Mouse (Mus musculus) gonadal fat pad, adult 2 months (tissue): ENCODE data around the gene Zfp428. TPM values are rescaled to one million over a fixed set of nuclear protein-coding genes. Genes with fewer than 3 reads are reported as not detected.
A peak's percentile ranks its signal among the peaks of the same experiment; 100 is the strongest.

Experiments
- DNase-seq: peaks from one replicate; pipeline ENCODE4 v3.0.0-alpha.2; 2012; ENCODE audit warnings: low read depth
- polyA plus RNA-seq: library from polyadenylated mRNA; depleted of rRNA; stranded (reverse); fragments of >200 nt; gene quantifications from 2 replicates; pipeline ENCODE4 v1.2.3, GENCODE M21; 2012; rRNA removed

Gene Zfp428
- polyA plus RNA-seq, 1 experiment, result 5.2 TPM

- DNase-seq, result no peak
Measured at GRCm38 (mm10) chr7:24547534-24548036, 40.8 kb downstream of the Zfp428 start.

GRCm38 (mm10) chr7:24551985-24552759, 45.4 kb downstream of the Zfp428 start:
- peak; percentile 76 for DNase-seq

- no peak for DNase-seq
Measured at GRCm38 (mm10) chr7:24555786-24556185, 49.0 kb downstream of the Zfp428 start.

- DNase-seq, result no peak
Measured at GRCm38 (mm10) chr7:24561450-24561849, 54.6 kb downstream of the Zfp428 start.

GRCm38 (mm10) chr7:24563191-24563836, 56.5 kb downstream of the Zfp428 start:
- DNase-seq, result no peak

- no peak for DNase-seq
Measured at GRCm38 (mm10) chr7:24563837-24564206, 57.0 kb downstream of the Zfp428 start.

GRCm38 (mm10) chr7:24564607-24565265, 57.9 kb downstream of the Zfp428 start:
- no peak for DNase-seq

Other genes starting within 250 kb of the Zfp428 start
- gene Zfp93, start 236.6 kb upstream of the Zfp428 start, polyA plus RNA-seq, result 2.4 and 3.2 TPM in 2 replicates
- gene Zfp61, start 205.8 kb upstream of the Zfp428 start, polyA plus RNA-seq, result 9.0 and 9.8 TPM in 2 replicates
- 7.2 and 7.4 TPM in 2 replicates for gene Zfp94, start 190.3 kb upstream of the Zfp428 start, polyA plus RNA-seq
- 1.5 and 8.3 TPM in 2 replicates for gene Tescl, start 173.1 kb upstream of the Zfp428 start, polyA plus RNA-seq
- 0.04 TPM in 1 of 2 replicates, not detected in the other for gene Lypd5, start 157.8 kb upstream of the Zfp428 start, polyA plus RNA-seq
- 7.3 and 10.2 TPM in 2 replicates for gene Kcnn4, start 136.7 kb upstream of the Zfp428 start, polyA plus RNA-seq
- gene Smg9, start 107.4 kb upstream of the Zfp428 start, polyA plus RNA-seq, result 51.5 and 58.6 TPM in 2 replicates
- gene Irgc1, start 54.7 kb upstream of the Zfp428 start, polyA plus RNA-seq, result 7.9 and 10.0 TPM in 2 replicates
- gene Plaur, start 44.5 kb upstream of the Zfp428 start, polyA plus RNA-seq, result 7.1 and 11.3 TPM in 2 replicates
- 3.0 and 5.7 TPM in 2 replicates for gene Cadm4, start 25.0 kb upstream of the Zfp428 start, polyA plus RNA-seq
- gene AC161166.1, start 5.4 kb downstream of the Zfp428 start, polyA plus RNA-seq, result 0.35 and 0.72 TPM in 2 replicates
- 16.0 TPM in 2 replicates for gene Irgq, start 23.7 kb downstream of the Zfp428 start, polyA plus RNA-seq
- gene Pinlyp, start 39.1 kb downstream of the Zfp428 start, polyA plus RNA-seq, result 0.32 and 0.41 TPM in 2 replicates
- 39.2 and 43.6 TPM in 2 replicates for gene Xrcc1, start 39.3 kb downstream of the Zfp428 start, polyA plus RNA-seq
- 13.5 and 17.7 TPM in 2 replicates for gene Ethe1, start 80.5 kb downstream of the Zfp428 start, polyA plus RNA-seq
- gene Zfp575, start 80.6 kb downstream of the Zfp428 start, polyA plus RNA-seq, result 0.04 and 0.06 TPM in 2 replicates
- 2.4 and 3.4 TPM in 2 replicates for gene Phldb3, start 103.8 kb downstream of the Zfp428 start, polyA plus RNA-seq
- gene Lypd3, start 129.5 kb downstream of the Zfp428 start, polyA plus RNA-seq, result 1.5 and 1.9 TPM in 2 replicates
- gene Tex101, start 169.7 kb downstream of the Zfp428 start, polyA plus RNA-seq, result 0.58 TPM in 1 of 2 replicates, not detected in the other
- gene BC049730, start 202.2 kb downstream of the Zfp428 start, polyA plus RNA-seq, result 0.18 TPM in 1 of 2 replicates, not detected in the other
- gene Gm4763, start 219.9 kb downstream of the Zfp428 start, polyA plus RNA-seq, result 0.25 TPM in 1 of 2 replicates, not detected in the other